Mouse (Mus musculus): Measurements from ENCODE around the gene Ccdc194.

The Ccdc194 gene

DNA sequence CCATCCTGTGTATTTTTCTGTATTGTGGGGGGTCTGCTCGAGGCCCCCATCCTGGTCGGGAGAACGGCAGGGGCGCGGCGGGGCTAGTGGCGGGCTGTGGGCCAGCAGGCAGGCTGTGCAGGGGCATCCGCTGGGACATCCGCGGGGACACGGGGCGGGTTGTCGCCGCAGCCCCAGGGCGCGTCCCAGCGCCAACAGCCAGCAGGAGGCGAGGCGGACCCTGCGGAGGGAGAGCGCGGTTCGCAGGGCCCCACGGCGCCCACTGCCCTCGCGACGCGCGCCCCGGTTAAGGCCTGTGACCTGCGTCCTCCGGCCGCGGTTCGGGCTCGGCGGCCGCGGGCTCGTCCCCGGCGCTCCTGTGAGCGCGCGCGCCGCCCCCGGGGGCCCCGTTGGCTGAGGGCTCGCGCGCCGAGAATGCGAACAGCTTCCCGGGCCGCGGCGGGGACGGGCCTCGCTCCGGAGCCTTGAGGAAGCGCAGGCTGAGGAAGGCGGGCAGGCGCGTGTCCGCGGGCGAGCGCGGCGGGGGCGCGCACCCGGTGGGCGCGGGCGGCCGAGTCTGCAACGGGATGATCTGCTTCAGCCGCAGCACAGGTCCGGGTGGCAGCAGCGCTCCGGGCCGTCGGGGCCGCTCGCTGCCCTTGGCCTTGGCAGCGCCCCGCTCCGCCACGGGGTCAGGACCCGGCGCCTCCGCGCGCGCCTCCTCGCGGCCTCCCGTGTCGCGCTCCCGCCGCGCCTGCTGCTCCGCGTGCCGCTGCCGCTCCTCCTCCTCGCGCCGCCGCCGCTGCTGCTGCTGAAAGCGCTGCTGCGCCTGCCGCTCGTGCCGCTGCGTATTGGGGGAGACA lies 49.2 kb downstream of the Ccdc194 start:
- peak; percentile 64 to 85 for DNase-seq (ENCODE audit: low spot score in 2 of 2)

DNA sequence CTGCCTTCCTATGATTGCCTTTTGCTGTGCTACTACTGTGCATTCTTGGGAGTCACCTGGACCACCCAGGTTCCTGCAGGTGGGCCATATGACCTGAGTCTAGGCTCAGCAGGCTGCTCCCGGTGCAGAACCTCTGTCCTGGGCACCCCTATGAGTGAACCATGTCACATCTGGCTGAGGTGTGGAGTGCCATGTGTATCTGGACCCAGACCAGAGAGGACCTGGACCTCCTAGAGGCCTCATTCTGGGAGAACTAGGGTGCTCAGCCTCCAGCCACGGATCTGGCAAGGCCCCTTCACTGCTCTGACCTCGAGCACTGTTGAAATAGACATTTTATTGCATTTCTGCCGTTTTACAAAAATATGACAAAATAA lies 49.8 kb downstream of the Ccdc194 start:
- DNase-seq (ENCODE audit: low spot score in 2 of 2): no peak

DNA sequence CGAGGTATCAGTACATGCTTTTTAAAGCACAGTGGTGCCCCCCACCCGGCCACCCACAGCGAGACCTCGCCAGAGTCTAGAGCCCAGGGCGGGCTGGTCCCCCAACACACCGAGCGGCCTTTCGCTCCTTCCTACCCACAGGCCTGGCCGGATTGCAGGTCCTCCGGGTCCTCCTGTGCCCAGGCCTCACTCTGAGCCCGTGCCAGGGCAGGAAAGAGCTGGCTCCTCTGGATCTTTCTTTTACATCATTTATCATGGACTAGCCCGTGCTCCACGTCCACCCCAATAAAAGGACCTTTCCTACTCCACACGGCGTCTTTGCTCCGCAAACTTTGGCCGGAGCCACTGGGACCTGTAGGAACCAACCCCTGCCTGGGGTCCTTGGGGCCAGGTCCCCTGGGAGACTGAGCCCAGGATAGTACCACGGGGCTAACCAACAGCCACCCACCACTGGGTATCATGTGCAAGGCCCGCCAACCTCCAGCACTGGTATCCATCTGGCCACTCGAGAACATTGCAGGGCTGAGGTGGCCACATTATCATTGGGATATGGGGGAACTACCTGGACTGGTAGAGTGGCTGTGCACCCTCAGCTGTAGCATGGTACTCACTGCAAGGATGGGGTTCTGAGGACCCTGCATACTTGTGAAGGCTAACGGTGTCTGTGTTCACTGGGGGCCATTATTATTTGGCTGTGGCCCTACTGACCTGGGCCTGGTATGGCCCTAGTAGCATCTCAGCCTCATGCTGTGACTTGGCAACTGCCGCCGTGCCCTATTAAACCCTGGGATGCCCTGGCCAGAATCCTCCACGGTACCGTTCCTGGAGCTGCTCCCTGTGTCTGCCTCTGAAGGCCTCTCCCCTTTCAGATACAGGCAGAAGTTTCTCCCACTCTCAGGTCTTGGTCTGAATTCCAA lies 50.5 kb downstream of the Ccdc194 start:
- DNase-seq (ENCODE audit: low spot score in 2 of 2): no peak

DNA sequence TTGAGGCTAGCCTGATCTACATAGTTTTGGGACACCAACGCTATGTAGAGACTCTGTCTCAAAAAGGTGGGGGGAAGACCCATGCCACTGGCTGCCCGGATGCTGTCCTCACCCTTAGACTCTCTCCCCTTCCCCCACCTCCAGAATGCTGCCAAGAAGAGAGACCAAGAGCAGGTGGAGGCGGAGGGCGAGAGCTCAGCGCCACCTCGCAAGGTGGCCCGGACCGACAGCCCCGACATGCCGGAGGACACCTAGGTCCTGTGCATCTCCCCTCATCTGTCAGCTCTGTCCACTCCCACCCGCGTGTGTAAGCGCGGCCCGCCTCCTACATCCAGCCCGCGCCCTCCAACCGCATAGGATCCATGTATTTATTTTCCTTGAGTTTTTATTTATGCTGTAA lies 51.2 kb downstream of the Ccdc194 start:
- no peak for DNase-seq (ENCODE audit: low spot score in 2 of 2)

DNA sequence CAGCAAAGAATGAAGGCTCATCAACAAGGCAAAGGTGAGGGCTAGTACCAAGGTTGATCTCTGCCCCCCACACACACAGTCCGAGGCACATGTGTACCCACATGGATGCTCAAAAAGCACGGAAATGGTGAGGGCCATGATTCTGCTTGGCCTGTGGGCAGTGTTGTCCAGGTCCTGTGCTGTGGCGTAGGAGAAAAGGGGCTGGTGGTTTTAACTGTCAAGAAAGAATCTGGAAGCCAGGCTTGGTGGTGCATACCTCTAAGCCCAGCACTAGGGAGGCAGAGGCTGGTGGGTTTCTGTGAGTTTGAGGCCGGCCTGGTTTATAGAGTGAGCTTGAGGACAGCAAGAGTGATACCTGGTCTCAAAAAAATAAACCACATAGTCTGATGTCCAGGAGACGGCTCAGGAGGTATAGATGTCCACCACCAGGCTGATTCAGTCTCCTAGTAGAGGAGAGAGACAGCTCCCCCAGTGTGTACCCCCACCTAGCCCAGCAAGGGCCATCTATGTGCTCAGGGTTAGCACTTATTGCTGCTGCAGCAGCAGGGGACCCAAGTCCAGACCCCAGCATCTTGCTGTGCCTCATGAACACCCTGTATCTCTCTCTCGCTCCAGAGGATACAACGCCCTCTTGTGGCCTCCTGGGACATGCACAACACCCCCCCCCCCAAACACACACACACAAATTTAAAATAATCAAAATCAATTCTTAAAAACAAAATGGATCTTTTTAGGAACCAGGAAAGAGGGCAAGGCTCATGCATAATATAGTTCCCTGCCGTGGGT lies 52.7 kb downstream of the Ccdc194 start:
- no peak for DNase-seq (ENCODE audit: low spot score in 2 of 2)

DNA sequence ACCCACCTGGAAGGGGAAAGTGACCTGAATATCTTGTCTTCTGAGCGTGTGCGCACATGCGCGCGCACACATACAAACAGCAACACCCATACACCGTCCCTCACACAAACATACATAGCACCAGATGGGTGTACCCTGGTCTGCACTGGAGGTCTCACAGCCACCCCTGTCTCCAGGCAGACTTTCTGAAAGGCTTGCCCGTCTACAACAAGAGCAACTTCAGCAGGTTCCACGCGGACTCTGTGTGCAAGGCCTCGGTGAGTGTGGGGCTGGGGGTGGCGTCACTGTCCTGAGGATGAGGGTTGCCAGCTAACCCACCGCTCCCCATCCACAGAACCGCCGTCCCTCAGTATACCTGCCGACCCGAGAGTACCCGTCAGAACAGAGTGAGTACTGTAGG lies 53.6 kb downstream of the Ccdc194 start:
- no peak for DNase-seq (ENCODE audit: low spot score in 2 of 2)

DNA sequence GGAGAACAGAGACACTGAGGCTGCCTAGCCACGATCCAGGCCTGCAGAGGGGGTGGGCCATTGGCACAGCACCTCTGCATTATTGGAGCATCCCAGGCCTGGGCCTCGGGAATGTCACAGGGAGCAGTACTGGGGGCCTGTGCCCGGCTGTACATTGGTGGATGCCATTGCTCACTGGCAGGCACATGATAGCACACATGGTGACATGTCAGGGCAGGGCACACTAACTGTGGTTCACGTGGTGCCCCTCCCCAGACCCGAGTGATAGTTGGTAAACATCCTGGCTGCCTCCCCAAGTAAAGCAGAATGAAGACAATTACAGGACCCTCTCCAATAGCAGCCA lies 54.6 kb downstream of the Ccdc194 start:
- DNase-seq (ENCODE audit: low spot score in 2 of 2): no peak

DNA sequence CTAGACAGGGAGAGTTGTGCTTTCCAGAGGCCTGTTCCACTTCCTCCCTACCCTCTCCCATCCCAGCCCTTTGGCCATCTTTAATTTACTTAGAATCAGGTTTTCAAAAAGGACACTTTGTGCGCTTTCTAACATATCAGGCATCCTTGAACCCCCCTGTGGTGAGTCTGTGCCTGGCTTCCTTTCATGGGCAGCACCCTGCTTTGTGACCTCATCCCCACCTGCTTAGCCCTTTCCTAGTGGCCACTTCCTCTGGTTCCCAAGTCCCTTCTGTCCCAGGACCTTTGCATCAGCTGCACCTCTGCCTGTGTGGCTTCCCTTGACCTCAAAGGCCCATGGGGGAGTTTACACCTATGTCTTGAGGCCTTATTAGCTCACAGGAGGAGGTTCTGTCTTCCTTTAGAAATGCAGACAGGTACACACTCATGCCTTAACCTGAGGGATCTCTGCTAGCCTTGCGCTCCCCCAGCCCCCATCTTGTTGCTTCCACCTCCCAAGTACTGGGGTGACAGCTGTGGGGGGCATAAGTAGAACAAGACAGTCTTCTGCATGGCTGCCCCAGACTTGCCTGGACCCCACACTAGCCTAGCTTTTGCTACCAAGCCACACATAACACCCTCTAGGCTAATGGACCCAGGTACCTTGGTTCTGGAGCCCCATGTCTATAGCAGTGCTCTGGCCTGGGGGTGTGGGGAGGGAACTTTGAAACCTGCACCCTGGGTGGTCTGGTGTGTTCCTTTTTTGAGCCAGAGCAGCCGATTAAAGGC lies 55.2 kb downstream of the Ccdc194 start:
- DNase-seq (ENCODE audit: low spot score in 2 of 2): no peak

Data from cerebellum, postnatal 4 days (tissue).